Mouse (Mus musculus): ENCODE measurements at regions not wholly inside any gene's neighbourhood (a gene's known extent, or its start where the extent isn't known, plus 50 kb on each side); places are given as distances from the start of the nearest gene placed in this dataset.

DNA sequence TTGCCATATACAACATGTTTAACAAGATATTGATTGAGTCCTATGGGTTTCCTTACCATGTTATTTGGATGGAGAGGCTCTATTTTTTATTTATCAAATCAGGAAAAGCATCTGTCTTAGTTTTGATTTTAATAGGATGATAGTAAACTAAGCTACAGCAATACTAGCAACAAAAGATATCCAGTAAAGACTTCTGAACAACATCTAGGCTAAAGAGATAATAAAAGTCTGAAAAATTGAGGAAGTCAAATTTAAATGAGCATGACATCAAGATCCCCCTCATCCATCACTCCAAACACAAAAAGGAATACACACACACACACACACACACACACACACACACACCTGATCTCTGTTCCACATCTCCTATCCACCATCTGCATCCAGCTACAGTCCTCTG, 901.6 kb upstream of the Lrrc6 start:
- no peaks in the 10 kb centered on the region for H3K4me1 ChIP-seq (replicated peaks)
- H3K4me3 ChIP-seq = no peak overlapping the region
- H3K36me3 ChIP-seq = no peaks in the 10 kb centered on the region
- H3K4me2 ChIP-seq = no peak overlapping the region
- ATAC-seq (ENCODE audit: low read depth) = no peak
- no peaks in the 10 kb centered on the region for H3K9me3 ChIP-seq
- H3K27me3 ChIP-seq = no peaks in the 10 kb centered on the region
- no peak overlapping the region for H3K9ac ChIP-seq
- no peak overlapping the region for H3K27ac ChIP-seq (replicated peaks)

DNA sequence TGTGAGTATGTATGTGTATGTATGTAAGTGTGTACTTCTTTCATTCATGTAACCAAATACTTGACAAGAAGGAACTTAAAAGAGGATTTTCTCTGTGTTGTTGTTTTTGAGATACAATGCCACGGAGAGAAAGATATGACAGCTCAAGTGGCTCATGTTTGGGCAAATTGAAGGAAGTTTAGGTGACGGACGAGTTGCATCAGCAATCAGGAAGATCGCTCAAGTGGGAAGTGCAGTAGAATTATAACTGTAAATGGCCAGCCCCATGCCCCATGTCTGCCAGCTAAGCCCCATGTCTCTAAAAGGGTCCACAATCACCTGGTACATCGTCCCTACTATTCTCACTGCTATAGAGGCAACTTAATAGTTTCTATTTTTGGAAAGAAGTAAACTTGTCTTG, 896.6 kb upstream of the Lrrc6 start:
- Histone ChIP-seq H3K4me2 (no peak overlapping the region), H3K36me3 (no peaks in the 10 kb centered on the region), H3K4me3 (no peak overlapping the region), H3K4me1 (replicated peaks) (no peaks in the 10 kb centered on the region), H3K27ac (replicated peaks) (no peak overlapping the region), H3K27me3 (no peaks in the 10 kb centered on the region), H3K9me3 (no peaks in the 10 kb centered on the region), H3K9ac (no peak overlapping the region)
- no peak for ATAC-seq (ENCODE audit: low read depth)
- WGBS = 91% methylated on average over 5 of the region's 5 CpGs

DNA sequence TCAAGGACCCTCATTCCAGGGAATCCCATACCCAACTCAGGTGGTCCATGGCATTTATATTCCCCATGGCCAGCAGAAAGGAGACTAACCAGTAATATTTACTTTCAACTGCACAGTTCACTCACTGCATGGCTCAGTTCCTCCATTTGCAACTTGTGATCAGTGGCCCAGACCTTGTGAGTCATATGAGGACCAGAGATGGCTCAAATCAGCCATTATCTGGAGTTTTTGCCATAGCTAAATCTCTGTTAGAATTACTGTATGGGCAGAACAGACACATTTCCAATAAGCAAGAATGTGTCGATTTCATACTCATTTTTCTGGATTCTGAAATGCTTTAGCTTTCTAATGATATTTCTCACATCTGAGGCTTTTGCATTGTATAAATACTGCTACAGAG, 894.4 kb upstream of the Lrrc6 start:
- H3K27me3 ChIP-seq = no peaks in the 10 kb centered on the region
- 100% methylated on average over 1 of the region's 1 CpGs for WGBS
- H3K4me1 ChIP-seq (replicated peaks) = no peaks in the 10 kb centered on the region
- no peak for ATAC-seq (ENCODE audit: low read depth)
- no peak overlapping the region for H3K27ac ChIP-seq (replicated peaks)
- H3K9me3 ChIP-seq = no peaks in the 10 kb centered on the region
- H3K4me2 ChIP-seq = no peak overlapping the region
- H3K4me3 ChIP-seq = no peak overlapping the region
- no peaks in the 10 kb centered on the region for H3K36me3 ChIP-seq
- H3K9ac ChIP-seq = no peak overlapping the region

DNA sequence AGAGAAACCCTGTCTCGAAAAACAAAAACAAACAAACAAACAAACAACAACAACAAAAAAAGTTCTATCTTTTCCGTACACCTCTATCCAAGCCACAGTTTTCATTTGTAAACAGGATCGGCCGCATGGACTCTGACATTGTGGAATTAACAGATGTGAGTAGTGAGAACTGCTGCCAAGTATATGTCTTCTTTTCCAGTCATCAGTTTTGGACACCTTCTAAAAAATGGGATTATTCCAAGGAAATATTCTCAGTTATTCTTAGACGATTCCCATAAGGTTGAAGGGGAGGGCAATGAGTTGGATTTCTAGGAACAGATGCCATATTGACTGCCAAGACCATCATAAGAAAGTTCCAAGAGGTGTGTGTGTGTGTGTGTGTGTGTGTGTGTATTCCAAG, 891.2 kb upstream of the Lrrc6 start:
- H3K36me3 ChIP-seq = no peaks in the 10 kb centered on the region
- no peaks in the 10 kb centered on the region for H3K9me3 ChIP-seq
- no peak overlapping the region for H3K27ac ChIP-seq (replicated peaks)
- no peaks in the 10 kb centered on the region for H3K27me3 ChIP-seq
- no peak for ATAC-seq (ENCODE audit: low read depth)
- no peak overlapping the region for H3K4me3 ChIP-seq
- no peak overlapping the region for H3K4me2 ChIP-seq
- WGBS = 92% methylated on average over 5 of the region's 5 CpGs
- no peaks in the 10 kb centered on the region for H3K4me1 ChIP-seq (replicated peaks)
- no peak overlapping the region for H3K9ac ChIP-seq

DNA sequence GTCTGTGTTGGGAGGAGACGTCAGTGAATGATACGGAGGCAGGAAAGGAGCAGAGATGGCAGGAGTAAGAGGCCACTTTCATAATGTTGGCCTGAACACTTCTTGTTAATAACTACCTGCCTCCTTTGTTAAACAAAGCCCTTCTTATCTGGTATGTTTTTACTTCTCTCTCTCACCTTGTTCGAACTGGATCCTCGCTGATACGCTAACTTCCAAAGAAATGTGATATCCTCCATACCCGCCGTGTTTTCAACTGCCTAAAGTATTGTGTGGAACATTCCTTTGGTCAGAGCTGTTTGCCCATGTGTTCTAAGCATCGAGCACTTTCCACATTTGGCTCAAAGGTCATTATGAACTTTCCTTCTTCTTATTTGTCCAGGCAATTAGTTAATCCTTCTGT, 887.8 kb upstream of the Lrrc6 start:
- Histone ChIP-seq H3K4me2 (no peak overlapping the region), H3K9ac (no peak overlapping the region), H3K36me3 (no peaks in the 10 kb centered on the region), H3K4me3 (no peak overlapping the region), H3K9me3 (no peaks in the 10 kb centered on the region), H3K27me3 (no peaks in the 10 kb centered on the region), H3K4me1 (replicated peaks) (no peaks in the 10 kb centered on the region), H3K27ac (replicated peaks) (no peak overlapping the region)
- WGBS = 74% methylated on average over 8 of the region's 8 CpGs
- ATAC-seq (ENCODE audit: low read depth) = no peak

DNA sequence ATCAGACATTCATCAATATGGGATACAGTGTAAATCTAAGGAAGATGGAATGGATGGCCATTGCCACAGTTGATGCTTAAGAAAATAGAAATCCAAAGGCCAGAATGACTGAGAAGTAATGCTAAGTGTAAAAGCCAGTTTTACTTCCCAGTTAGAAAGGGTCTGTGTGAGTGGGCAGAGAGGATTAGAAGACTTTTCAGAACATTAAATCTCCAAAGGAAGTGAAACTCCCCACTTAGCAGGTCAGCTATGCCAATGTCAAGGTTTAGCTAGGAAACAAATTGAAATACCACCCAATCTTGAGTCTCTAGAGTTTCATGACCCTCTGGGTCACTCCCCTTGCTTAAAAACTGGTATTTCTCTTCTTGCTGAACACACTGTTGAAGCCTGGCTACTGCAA, 886.2 kb upstream of the Lrrc6 start:
- ATAC-seq (ENCODE audit: low read depth) = no peak

DNA sequence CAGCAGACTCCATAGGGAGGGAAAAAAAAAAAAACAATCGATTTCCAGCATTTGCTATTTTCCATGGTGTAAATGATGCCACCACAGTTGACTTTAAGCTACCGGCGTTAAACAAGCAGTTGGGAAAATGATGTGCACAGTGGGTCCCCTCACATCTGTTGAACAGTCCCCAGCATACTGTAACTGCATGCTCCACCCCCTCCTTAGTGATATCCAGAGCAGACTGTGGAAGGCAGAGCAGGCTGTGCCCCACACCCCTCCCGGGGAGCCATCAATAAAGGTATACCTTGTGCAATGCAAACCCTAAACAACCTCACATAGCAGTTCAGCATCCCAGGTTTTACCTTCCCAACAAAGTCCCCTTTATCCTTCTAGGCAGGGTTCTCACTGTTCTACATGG, 872.9 kb upstream of the Lrrc6 start:
- ATAC-seq (ENCODE audit: low read depth) = no peak
- 74% methylated on average over 4 of the region's 4 CpGs for WGBS
- H3K9ac ChIP-seq = no peak overlapping the region
- H3K4me1 ChIP-seq (replicated peaks) = no peaks in the 10 kb centered on the region
- H3K9me3 ChIP-seq = no peaks in the 10 kb centered on the region
- H3K27ac ChIP-seq (replicated peaks) = no peak overlapping the region
- H3K4me3 ChIP-seq = no peak overlapping the region
- no peaks in the 10 kb centered on the region for H3K36me3 ChIP-seq
- no peaks in the 10 kb centered on the region for H3K27me3 ChIP-seq
- no peak overlapping the region for H3K4me2 ChIP-seq

More for the DNA sequence above, 886.2 kb upstream of the Lrrc6 start:
- Histone ChIP-seq H3K27me3 (no peaks in the 10 kb centered on the region), H3K4me3 (no peak overlapping the region), H3K4me1 (replicated peaks) (no peaks in the 10 kb centered on the region), H3K27ac (replicated peaks) (no peak overlapping the region), H3K4me2 (no peak overlapping the region), H3K36me3 (no peaks in the 10 kb centered on the region), H3K9me3 (no peaks in the 10 kb centered on the region), H3K9ac (no peak overlapping the region)

DNA sequence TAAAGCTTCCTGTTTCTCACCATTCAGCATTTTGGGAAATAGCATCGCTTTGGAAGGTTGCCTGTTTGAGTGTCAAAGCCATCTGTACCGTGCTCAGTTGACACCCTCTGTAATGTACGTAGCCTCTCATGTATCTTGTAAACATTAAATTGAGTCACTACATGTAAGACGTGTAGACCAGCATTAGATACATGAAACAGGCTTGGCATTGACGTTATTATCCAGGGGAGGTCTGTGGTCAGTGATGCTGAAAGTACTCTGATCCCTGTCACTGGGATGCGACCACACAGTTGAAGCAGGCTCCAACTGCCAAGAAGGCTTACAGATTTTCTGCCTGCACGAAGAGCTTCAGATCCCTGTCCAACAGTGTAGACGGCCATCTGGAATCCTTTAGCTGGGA, 872.3 kb upstream of the Lrrc6 start:
- no peak overlapping the region for H3K9ac ChIP-seq
- WGBS = 89% methylated on average over 8 of the region's 8 CpGs

DNA sequence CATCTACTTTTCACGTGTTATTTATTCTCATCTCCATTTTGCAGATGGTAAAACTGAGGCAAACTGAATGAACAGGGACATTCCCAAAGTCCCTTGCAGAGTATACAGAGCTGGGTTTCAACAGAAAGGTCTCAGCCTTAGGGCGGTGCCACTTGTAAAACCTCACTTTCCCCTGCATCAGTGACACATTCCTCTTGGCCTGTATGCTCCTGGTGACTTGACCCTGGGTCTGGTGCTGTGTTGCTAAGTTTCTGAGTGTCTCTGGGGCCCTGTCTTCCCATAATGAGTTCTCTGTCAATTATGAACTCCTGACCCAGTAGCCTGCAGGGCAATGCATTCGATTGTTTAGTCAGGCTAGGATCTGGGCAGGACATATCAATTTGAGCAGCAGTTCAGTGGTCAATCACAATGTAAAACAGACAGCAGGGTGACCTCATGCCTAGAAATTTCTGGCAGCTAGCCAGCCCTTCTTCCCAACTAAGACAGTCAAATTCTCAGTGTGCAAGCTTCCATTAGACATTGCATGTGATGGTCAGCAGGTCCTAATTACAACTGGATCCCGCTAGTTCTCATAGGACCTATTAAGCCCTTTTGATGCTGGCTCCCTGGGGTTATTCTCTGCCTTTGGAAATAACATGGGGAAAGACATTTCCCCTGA, 863.5 kb upstream of the Lrrc6 start:
- Histone ChIP-seq H3K4me2 (no peak overlapping the region), H3K36me3 (no peaks in the 10 kb centered on the region), H3K27me3 (no peaks in the 10 kb centered on the region), H3K9me3 (no peaks in the 10 kb centered on the region), H3K27ac (replicated peaks) (no peak overlapping the region), H3K9ac (no peak overlapping the region), H3K4me3 (no peak overlapping the region), H3K4me1 (replicated peaks) (peaks cover 6% of the 10 kb centered on the region; the same call in 1 of the 2 replicates)
- no peak for ATAC-seq (ENCODE audit: low read depth)
- 64% methylated on average over 4 of the region's 4 CpGs for WGBS

More for the DNA sequence above, 872.3 kb upstream of the Lrrc6 start:
- Histone ChIP-seq H3K4me1 (replicated peaks) (no peaks in the 10 kb centered on the region), H3K9me3 (no peaks in the 10 kb centered on the region), H3K4me3 (no peak overlapping the region), H3K4me2 (no peak overlapping the region), H3K36me3 (no peaks in the 10 kb centered on the region), H3K27me3 (no peaks in the 10 kb centered on the region), H3K27ac (replicated peaks) (no peak overlapping the region)
- ATAC-seq (ENCODE audit: low read depth) = no peak

DNA sequence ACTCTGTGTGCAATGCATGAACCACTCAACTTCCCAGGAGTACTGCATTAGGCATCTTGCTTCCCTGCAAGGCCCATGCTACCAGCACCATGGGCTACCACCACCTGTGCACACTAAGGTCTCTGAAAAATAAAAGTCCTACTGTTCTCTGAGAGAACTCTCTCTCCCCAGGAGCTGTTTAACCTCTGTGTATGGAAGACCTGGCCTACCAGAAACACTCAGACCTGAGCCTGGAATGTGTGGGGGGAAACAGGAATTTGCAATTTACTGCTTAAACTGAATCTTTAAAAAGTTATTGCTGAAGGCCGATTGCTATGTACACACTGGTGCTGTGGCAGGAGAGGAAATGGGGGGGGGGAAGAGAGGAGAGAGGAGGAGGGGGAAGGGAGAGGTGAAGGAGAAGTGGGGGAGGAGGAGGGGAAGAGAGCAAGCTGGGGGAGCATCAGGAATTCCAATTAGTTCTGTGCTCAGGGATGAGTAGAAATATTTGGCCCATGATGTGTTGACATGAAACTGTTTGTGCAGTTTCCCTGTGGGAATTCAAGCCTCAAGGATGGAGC, 860.4 kb upstream of the Lrrc6 start:
- Histone ChIP-seq H3K4me1 (replicated peaks) (peaks cover 6% of the 10 kb centered on the region; the same call in 1 of the 2 replicates), H3K4me2 (no peak overlapping the region), H3K27ac (replicated peaks) (no peak overlapping the region), H3K36me3 (no peaks in the 10 kb centered on the region), H3K4me3 (no peak overlapping the region), H3K9me3 (no peaks in the 10 kb centered on the region), H3K27me3 (no peaks in the 10 kb centered on the region), H3K9ac (no peak overlapping the region)
- ATAC-seq (ENCODE audit: low read depth) = no peak
- 59% methylated on average over 1 of the region's 1 CpGs for WGBS

DNA sequence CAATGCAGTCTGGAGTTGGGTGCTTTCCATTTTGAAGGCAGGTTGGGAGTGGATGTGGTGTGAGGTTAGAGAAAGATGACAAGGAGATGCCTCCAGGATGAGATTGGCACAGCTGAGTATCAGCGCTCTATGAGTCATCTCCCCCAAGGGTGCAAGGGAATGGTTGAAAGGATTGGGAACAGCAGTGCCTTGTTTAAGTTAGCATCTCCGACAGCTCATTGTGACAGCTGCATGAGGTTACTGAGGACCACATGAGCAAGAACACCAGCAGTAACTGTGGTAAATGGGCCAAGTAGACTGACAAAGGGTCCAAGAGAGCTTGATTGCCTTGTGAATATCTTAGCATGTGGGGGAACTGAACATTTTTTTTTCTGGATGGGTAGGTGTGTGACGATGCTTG, 857.2 kb upstream of the Lrrc6 start:
- Histone ChIP-seq H3K4me2 (no peak overlapping the region), H3K4me1 (replicated peaks) (no peaks in the 10 kb centered on the region), H3K36me3 (no peaks in the 10 kb centered on the region), H3K27me3 (no peaks in the 10 kb centered on the region), H3K9me3 (no peaks in the 10 kb centered on the region), H3K9ac (no peak overlapping the region), H3K27ac (replicated peaks) (no peak overlapping the region), H3K4me3 (no peak overlapping the region)
- 92% methylated on average over 3 of the region's 3 CpGs for WGBS
- no peak for ATAC-seq (ENCODE audit: low read depth)

DNA sequence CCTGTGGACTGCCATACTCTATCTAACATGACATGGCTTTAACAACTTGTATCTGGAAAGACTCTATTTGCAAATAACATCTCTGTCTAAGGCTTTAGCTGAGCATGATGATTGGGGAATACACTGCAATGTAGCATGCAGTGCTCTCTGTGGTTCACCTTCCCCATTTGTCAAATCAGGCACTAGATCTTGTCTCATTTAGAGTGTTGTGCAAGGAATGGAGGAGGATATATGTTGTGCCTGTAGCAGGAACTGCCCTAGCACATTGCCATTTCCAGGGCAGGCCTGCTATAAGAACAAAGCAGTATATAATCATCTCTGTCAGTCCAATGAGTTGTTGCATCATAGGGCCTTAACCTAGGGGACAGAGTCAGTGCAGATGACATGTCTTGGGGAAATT, 854.6 kb upstream of the Lrrc6 start:
- Histone ChIP-seq H3K27me3 (no peaks in the 10 kb centered on the region), H3K4me2 (no peak overlapping the region)
- no peak for ATAC-seq (ENCODE audit: low read depth)

DNA sequence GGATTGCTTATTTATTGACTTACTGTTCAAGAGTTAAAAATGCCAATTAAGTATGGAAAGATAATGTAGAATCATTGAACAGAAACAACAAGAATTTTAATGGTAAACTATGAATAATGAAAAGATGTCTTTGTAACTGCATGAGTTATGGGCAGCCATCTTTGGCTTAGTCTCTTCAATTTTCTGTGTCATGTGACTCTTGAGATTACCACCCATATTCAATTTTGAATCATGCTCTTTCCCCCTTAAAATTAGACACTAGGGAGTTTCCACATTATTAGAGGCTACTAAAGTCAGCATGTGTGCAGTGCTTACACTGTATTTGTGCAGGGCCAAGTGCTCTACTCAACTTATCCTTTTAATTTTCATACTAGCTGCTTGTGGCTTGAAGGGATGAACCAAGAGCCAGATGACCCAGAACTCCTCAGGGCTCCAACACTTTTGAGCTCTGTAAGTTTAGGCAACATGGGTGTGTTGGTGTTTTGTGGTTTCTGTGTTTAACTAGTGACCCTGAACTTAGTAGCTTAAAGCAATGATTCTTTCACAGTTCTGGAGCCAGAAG, 854.0 kb upstream of the Lrrc6 start:
- no peaks in the 10 kb centered on the region for H3K9me3 ChIP-seq
- H3K4me2 ChIP-seq = no peak overlapping the region
- no peak for ATAC-seq (ENCODE audit: low read depth)
- no peaks in the 10 kb centered on the region for H3K36me3 ChIP-seq
- no peak overlapping the region for H3K9ac ChIP-seq
- no peaks in the 10 kb centered on the region for H3K27me3 ChIP-seq
- H3K4me1 ChIP-seq (replicated peaks) = no peaks in the 10 kb centered on the region
- no peak overlapping the region for H3K4me3 ChIP-seq
- H3K27ac ChIP-seq (replicated peaks) = no peak overlapping the region

More for the DNA sequence above, 854.6 kb upstream of the Lrrc6 start:
- H3K27ac ChIP-seq (replicated peaks) = no peak overlapping the region
- no peaks in the 10 kb centered on the region for H3K9me3 ChIP-seq
- H3K4me3 ChIP-seq = no peak overlapping the region
- H3K36me3 ChIP-seq = no peaks in the 10 kb centered on the region
- no peaks in the 10 kb centered on the region for H3K4me1 ChIP-seq (replicated peaks)
- no peak overlapping the region for H3K9ac ChIP-seq

Data from neural tube, embryonic 13.5 days (tissue).